Mouse (Mus musculus): Measurements from ENCODE around the gene Cldn8. TPM values are rescaled to one million over a fixed set of nuclear protein-coding genes. Genes with fewer than 3 reads are reported as not detected.

The Cldn8 gene
- under 1 TPM; 0.23 to 0.58 TPM for polyA plus RNA-seq (2017; shearing (Covaris generic))

GRCm38 (mm10) chr16:88563045-88563913 lies at the start of gene Cldn8:
TSS of gene Cldn8 (minus strand) at chr16:88563183.

GRCm38 (mm10) chr16:88611922-88612321 lies 48.9 kb upstream of the Cldn8 start, which contains the start of gene Krtap24-1:
TSS of gene Krtap24-1 (minus strand) at chr16:88612279.

Other genes with a start within 250 kb of the Cldn8 start
- not detected for gene Cldn17, start 56.2 kb downstream of the Cldn8 start, polyA plus RNA-seq (2017; shearing (Covaris generic))
- gene Krtap24-1, start 49.1 kb upstream of the Cldn8 start, polyA plus RNA-seq (2017; shearing (Covaris generic)), result not detected
- gene 2310079G19Rik, start 64.5 kb upstream of the Cldn8 start, polyA plus RNA-seq (2017; shearing (Covaris generic)), result not detected
- under 1 TPM in 1 of 2 experiments, not detected in 1; 0.18 TPM for gene Krtap26-1, start 84.6 kb upstream of the Cldn8 start, polyA plus RNA-seq (2017; shearing (Covaris generic))
- gene Krtap27-1, start 108.5 kb upstream of the Cldn8 start, polyA plus RNA-seq (2017; shearing (Covaris generic)), result not detected
- under 1 TPM in 1 of 2 experiments, not detected in 1; 0.37 TPM for gene 2310061N02Rik, start 144.8 kb upstream of the Cldn8 start, polyA plus RNA-seq (2017; shearing (Covaris generic))
- not detected for gene Krtap13-1, start 165.7 kb upstream of the Cldn8 start, polyA plus RNA-seq (2017; shearing (Covaris generic))
- not detected for gene Krtap13, start 188.5 kb upstream of the Cldn8 start, polyA plus RNA-seq (2017; shearing (Covaris generic))
- under 1 TPM in 1 of 2 experiments, not detected in 1; 0.37 TPM for gene 2310034C09Rik, start 195.7 kb upstream of the Cldn8 start, polyA plus RNA-seq (2017; shearing (Covaris generic))
- gene 2310057N15Rik, start 211.0 kb upstream of the Cldn8 start, polyA plus RNA-seq (2017; shearing (Covaris generic)), result not detected
- not detected for gene Gm5965, start 214.7 kb upstream of the Cldn8 start, polyA plus RNA-seq (2017; shearing (Covaris generic))
- not detected for gene Gm20741, start 249.0 kb upstream of the Cldn8 start, polyA plus RNA-seq (2017; shearing (Covaris generic))